Mouse (Mus musculus): Measurements from ENCODE around the gene Itch. TPM values are rescaled to one million over a fixed set of nuclear protein-coding genes. Genes with fewer than 3 reads are reported as not detected.

The Itch gene
- 40.3 and 41.3 TPM in 2 replicates for polyA plus RNA-seq (2015; fragmentation: Nextera tagmentation; extraction: Ambion mirVana)

GRCm38 (mm10) chr2:155133011-155133976 lies at the start of gene Itch:
TSS of gene Itch (plus strand) at chr2:155133509.
- peak within 1 kb of the TSS; percentile 82 for H3K27ac ChIP-seq (ENCODE audit: low read length)
- peak within 1 kb of the TSS; percentile 48 for H3K4me2 ChIP-seq (ENCODE audit: low read depth, low read length)
- peak within 1 kb of the TSS; percentile 97 for H3K4me3 ChIP-seq (ENCODE audit: low read length)
- peak within 1 kb of the TSS; percentile 98 for H3K9ac ChIP-seq (ENCODE audit: low read depth, low read length)
- peak; percentile 98 for ATAC-seq
- peaks cover 3% of the 10 kb centered on the region; the same call in 1 of the 2 replicates for H3K36me3 ChIP-seq (ENCODE audit: control insufficient read depth, insufficient read depth, low read length)
- H3K27me3 ChIP-seq (replicated peaks; ENCODE audit: control insufficient read depth, insufficient read depth, low read length) = no peaks in the 10 kb centered on the region
- peaks cover 16% of the 10 kb centered on the region for H3K4me1 ChIP-seq (ENCODE audit: control insufficient read depth, insufficient read depth, low read length)
- H3K9me3 ChIP-seq (ENCODE audit: control insufficient read depth, low read length) = no peaks in the 10 kb centered on the region
- 2% methylated on average over 63 of the region's 65 CpGs for WGBS

GRCm38 (mm10) chr2:155084546-155084945 lies 48.8 kb upstream of the Itch start:
- no peak for ATAC-seq
- no peaks in the 10 kb centered on the region for H3K36me3 ChIP-seq (ENCODE audit: control insufficient read depth, insufficient read depth, low read length)
- H3K4me2 ChIP-seq (ENCODE audit: low read depth, low read length) = no peak overlapping the region
- no peaks in the 10 kb centered on the region for H3K27me3 ChIP-seq (replicated peaks; ENCODE audit: control insufficient read depth, insufficient read depth, low read length)
- no peak overlapping the region for H3K4me3 ChIP-seq (ENCODE audit: low read length)
- H3K9ac ChIP-seq (ENCODE audit: low read depth, low read length) = no peak overlapping the region
- WGBS = 86% methylated on average over 5 of the region's 5 CpGs
- no peaks in the 10 kb centered on the region for H3K4me1 ChIP-seq (ENCODE audit: control insufficient read depth, insufficient read depth, low read length)
- H3K27ac ChIP-seq (ENCODE audit: low read length) = no peak overlapping the region
- H3K9me3 ChIP-seq (ENCODE audit: control insufficient read depth, low read length) = no peaks in the 10 kb centered on the region

- Histone ChIP-seq H3K36me3 (ENCODE audit: control insufficient read depth, insufficient read depth, low read length) (no peaks in the 10 kb centered on the region), H3K27me3 (replicated peaks; ENCODE audit: control insufficient read depth, insufficient read depth, low read length) (no peaks in the 10 kb centered on the region), H3K4me2 (ENCODE audit: low read depth, low read length) (no peak overlapping the region), H3K9me3 (ENCODE audit: control insufficient read depth, low read length) (no peaks in the 10 kb centered on the region), H3K27ac (ENCODE audit: low read length) (no peak overlapping the region), H3K9ac (ENCODE audit: low read depth, low read length) (no peak overlapping the region), H3K4me3 (ENCODE audit: low read length) (no peak overlapping the region), H3K4me1 (ENCODE audit: control insufficient read depth, insufficient read depth, low read length) (peaks cover 7% of the 10 kb centered on the region)
- 77% methylated on average over 5 of the region's 5 CpGs for WGBS
- no peak for ATAC-seq
Observed at GRCm38 (mm10) chr2:155086328-155086727, 47.0 kb upstream of the Itch start.

- no peaks in the 10 kb centered on the region for H3K36me3 ChIP-seq (ENCODE audit: control insufficient read depth, insufficient read depth, low read length)
- peaks cover 8% of the 10 kb centered on the region for H3K4me1 ChIP-seq (ENCODE audit: control insufficient read depth, insufficient read depth, low read length)
- no peak for ATAC-seq
- no peak overlapping the region for H3K9ac ChIP-seq (ENCODE audit: low read depth, low read length)
- H3K27me3 ChIP-seq (replicated peaks; ENCODE audit: control insufficient read depth, insufficient read depth, low read length) = no peaks in the 10 kb centered on the region
- no peak overlapping the region for H3K4me3 ChIP-seq (ENCODE audit: low read length)
- H3K4me2 ChIP-seq (ENCODE audit: low read depth, low read length) = no peak overlapping the region
- H3K9me3 ChIP-seq (ENCODE audit: control insufficient read depth, low read length) = no peaks in the 10 kb centered on the region
- WGBS = 62% methylated on average over 6 of the region's 6 CpGs
- H3K27ac ChIP-seq (ENCODE audit: low read length) = no peak overlapping the region
Observed at GRCm38 (mm10) chr2:155088264-155088663, 45.0 kb upstream of the Itch start.

GRCm38 (mm10) chr2:155090909-155091742 lies 42.2 kb upstream of the Itch start:
- H3K9ac ChIP-seq (ENCODE audit: low read depth, low read length) = no peak overlapping the region
- no peaks in the 10 kb centered on the region for H3K9me3 ChIP-seq (ENCODE audit: control insufficient read depth, low read length)
- peaks cover 8% of the 10 kb centered on the region for H3K4me1 ChIP-seq (ENCODE audit: control insufficient read depth, insufficient read depth, low read length)
- ATAC-seq = peak; percentile 64
- no peaks in the 10 kb centered on the region for H3K27me3 ChIP-seq (replicated peaks; ENCODE audit: control insufficient read depth, insufficient read depth, low read length)
- H3K4me2 ChIP-seq (ENCODE audit: low read depth, low read length) = no peak overlapping the region
- no peak overlapping the region for H3K27ac ChIP-seq (ENCODE audit: low read length)
- H3K36me3 ChIP-seq (ENCODE audit: control insufficient read depth, insufficient read depth, low read length) = no peaks in the 10 kb centered on the region
- no peak overlapping the region for H3K4me3 ChIP-seq (ENCODE audit: low read length)
- WGBS = 57% methylated on average over 13 of the region's 13 CpGs

GRCm38 (mm10) chr2:155091743-155092075 lies 41.6 kb upstream of the Itch start:
- ATAC-seq = no peak
- Histone ChIP-seq H3K27me3 (replicated peaks; ENCODE audit: control insufficient read depth, insufficient read depth, low read length) (no peaks in the 10 kb centered on the region), H3K27ac (ENCODE audit: low read length) (peak overlapping the region; percentile 27), H3K9me3 (ENCODE audit: control insufficient read depth, low read length) (no peaks in the 10 kb centered on the region), H3K4me1 (ENCODE audit: control insufficient read depth, insufficient read depth, low read length) (peaks cover 8% of the 10 kb centered on the region), H3K36me3 (ENCODE audit: control insufficient read depth, insufficient read depth, low read length) (no peaks in the 10 kb centered on the region), H3K4me3 (ENCODE audit: low read length) (no peak overlapping the region), H3K9ac (ENCODE audit: low read depth, low read length) (no peak overlapping the region), H3K4me2 (ENCODE audit: low read depth, low read length) (no peak overlapping the region)
- 81% methylated on average over 3 of the region's 3 CpGs for WGBS

- Histone ChIP-seq H3K9ac (ENCODE audit: low read depth, low read length) (no peak overlapping the region), H3K4me1 (ENCODE audit: control insufficient read depth, insufficient read depth, low read length) (peaks cover 8% of the 10 kb centered on the region), H3K4me2 (ENCODE audit: low read depth, low read length) (no peak overlapping the region), H3K9me3 (ENCODE audit: control insufficient read depth, low read length) (no peaks in the 10 kb centered on the region), H3K4me3 (ENCODE audit: low read length) (no peak overlapping the region), H3K27ac (ENCODE audit: low read length) (no peak overlapping the region), H3K36me3 (ENCODE audit: control insufficient read depth, insufficient read depth, low read length) (no peaks in the 10 kb centered on the region), H3K27me3 (replicated peaks; ENCODE audit: control insufficient read depth, insufficient read depth, low read length) (no peaks in the 10 kb centered on the region)
- no peak for ATAC-seq
- 40% methylated on average over 4 of the region's 4 CpGs for WGBS
Observed at GRCm38 (mm10) chr2:155093418-155093817, 39.9 kb upstream of the Itch start.

- Histone ChIP-seq H3K4me1 (ENCODE audit: control insufficient read depth, insufficient read depth, low read length) (0 out of 2 replicates have a peak, but pooled peaks cover 10% of the 10 kb centered on the region), H3K9me3 (ENCODE audit: control insufficient read depth, low read length) (no peaks in the 10 kb centered on the region), H3K9ac (ENCODE audit: low read depth, low read length) (no peak overlapping the region), H3K27ac (ENCODE audit: low read length) (no peak overlapping the region), H3K4me3 (ENCODE audit: low read length) (no peak overlapping the region), H3K27me3 (replicated peaks; ENCODE audit: control insufficient read depth, insufficient read depth, low read length) (no peaks in the 10 kb centered on the region), H3K36me3 (ENCODE audit: control insufficient read depth, insufficient read depth, low read length) (no peaks in the 10 kb centered on the region), H3K4me2 (ENCODE audit: low read depth, low read length) (no peak overlapping the region)
- WGBS = 87% methylated on average over 9 of the region's 9 CpGs
- ATAC-seq = no peak
Observed at GRCm38 (mm10) chr2:155098720-155099380, 34.5 kb upstream of the Itch start.

GRCm38 (mm10) chr2:155099421-155099820 lies 33.9 kb upstream of the Itch start:
- 62% methylated on average over 7 of the region's 7 CpGs for WGBS
- Histone ChIP-seq H3K9ac (ENCODE audit: low read depth, low read length) (no peak overlapping the region), H3K4me1 (ENCODE audit: control insufficient read depth, insufficient read depth, low read length) (0 out of 2 replicates have a peak, but pooled peaks cover 10% of the 10 kb centered on the region), H3K4me2 (ENCODE audit: low read depth, low read length) (no peak overlapping the region), H3K4me3 (ENCODE audit: low read length) (no peak overlapping the region), H3K27me3 (replicated peaks; ENCODE audit: control insufficient read depth, insufficient read depth, low read length) (no peaks in the 10 kb centered on the region), H3K9me3 (ENCODE audit: control insufficient read depth, low read length) (no peaks in the 10 kb centered on the region), H3K36me3 (ENCODE audit: control insufficient read depth, insufficient read depth, low read length) (no peaks in the 10 kb centered on the region), H3K27ac (ENCODE audit: low read length) (peak overlapping the region; percentile 94)
- ATAC-seq = no peak

Data from intestine, embryonic 16.5 days (tissue).